8 mouse cellular contexts compared by ENCODE assay signal in the genomic region with DNA sequence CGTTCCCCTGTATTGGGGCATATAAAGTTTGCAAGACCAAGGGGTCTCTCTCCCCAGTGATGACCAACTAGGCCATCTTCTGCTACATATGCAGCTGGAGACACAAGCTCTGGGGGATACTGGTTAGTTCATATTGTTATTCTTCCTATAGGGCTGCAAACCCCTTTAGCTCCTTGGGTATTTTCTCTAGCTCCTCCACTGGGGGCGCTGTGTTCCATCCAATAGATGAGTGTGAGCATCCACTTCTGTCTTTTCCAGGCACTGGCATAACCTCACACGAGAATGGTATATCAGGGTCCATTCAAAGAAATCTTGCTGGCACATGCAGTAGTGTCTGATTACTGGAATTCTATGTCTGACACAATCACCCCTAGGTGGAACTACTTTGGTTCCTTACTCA.
DNase-seq lines count a peak whose midpoint lies in the region; ATAC-seq and TF ChIP-seq lines count a peak whose summit lies in the region.
"Not testable (repeated sequence)": the region's sequence is repeated elsewhere in the genome, so short reads cannot be mapped to it uniquely, and the experiment has no call there.

No protein-coding gene starts in this region.

- not testable (repeated sequence) for H3K79me2 ChIP-seq in MEL (ENCODE audit: control insufficient read depth, insufficient read depth, low read length, poor library complexity)

- TF ChIP-seq EP300 in MEL (IDR thresholded peaks at IDR 0.05; ENCODE audit: low read depth in 1 of 2, low read length in 2 of 2) = not testable (repeated sequence)

- H3K27ac ChIP-seq in MEL (ENCODE audit: control insufficient read depth, low read depth, low read length); gastrocnemius, adult 2 months; lung, embryonic 14.5 days (ENCODE audit: low read depth): not testable (repeated sequence)

- not testable (repeated sequence) for H3K4me3 ChIP-seq in MEL (ENCODE audit: control insufficient read depth in 1 of 2, insufficient read depth in 1 of 2, low read depth in 2 of 2, low read length in 2 of 2); gastrocnemius, adult 2 months; lung, embryonic 14.5 days (ENCODE audit: low read depth, low read length)

- intact Hi-C loops in gastrocnemius, adult 2 months (cut with DNase I); left cerebral cortex, postnatal 4 days (cut with DNase I): not testable (repeated sequence)

- not testable (repeated sequence) for TF ChIP-seq RAD21 in MEL (IDR thresholded peaks at IDR 0.05; ENCODE audit: low read depth, low read length)

- H3K36me3 ChIP-seq in MEL (ENCODE audit: control insufficient read depth in 1 of 2, insufficient read depth in 2 of 2, low read length in 2 of 2); lung, embryonic 14.5 days (ENCODE audit: insufficient read depth): not testable (repeated sequence)

- WGBS in lung, embryonic 14.5 days = 38% methylated on average over 3 of the region's 3 CpGs

- not testable (repeated sequence) for TF ChIP-seq POLR2A in MEL (IDR thresholded peaks at IDR 0.05; ENCODE audit: control insufficient read depth in 1 of 2, insufficient read depth in 1 of 2, low read depth in 1 of 2, low read length in 2 of 2, poor library complexity in 1 of 2)

- not testable (repeated sequence) for H3K4me1 ChIP-seq in MEL (ENCODE audit: control insufficient read depth in 1 of 2, insufficient read depth in 2 of 2, low read length in 2 of 2); lung, embryonic 14.5 days (ENCODE audit: insufficient read depth)

- H3K4me2 ChIP-seq in lung, embryonic 14.5 days = not testable (repeated sequence)

- ATAC-seq in lung, embryonic 14.5 days (ENCODE audit: insufficient read depth) = not testable (repeated sequence)

- H3K9me3 ChIP-seq in MEL (replicated peaks; ENCODE audit: insufficient read depth, low read length); lung, embryonic 14.5 days (ENCODE audit: low read depth, low read length): not testable (repeated sequence)

- H3K27me3 ChIP-seq in MEL (ENCODE audit: control insufficient read depth in 1 of 2, insufficient read depth in 2 of 2, low read length in 2 of 2); lung, embryonic 14.5 days (ENCODE audit: insufficient read depth, low read length): not testable (repeated sequence)

- DNase-seq in MEL (ENCODE audit: low read depth, low spot score) = peak; percentile 3
- DNase-seq in adrenal gland, postnatal 36 days = peak; percentile 1 to 8
- DNase-seq in embryo, embryonic 10.5 days (ENCODE audit: low spot score) = peak; percentile 21
- not testable (repeated sequence) for DNase-seq in gastrocnemius, adult 2 months; lung, embryonic 14.5 days
- peak; percentile 2 for DNase-seq in kidney, adult 9 months
- peak; percentile 5 for DNase-seq in left cerebral cortex, postnatal 4 days
- DNase-seq in retina, postnatal 1 day = peak; percentile 17

- TF ChIP-seq CTCF in MEL (IDR thresholded peaks at IDR 0.05 in 2 of 3, conservative IDR thresholded peaks at IDR 0.05 in 1 of 3; ENCODE audit: control insufficient read depth in 1 of 3, insufficient read depth in 1 of 3, low read depth in 2 of 3, low read length in 3 of 3, poor library complexity in 1 of 3, severe bottlenecking in 1 of 3) = peak in 1 of 3 experiments; percentile 6; a peak in 1 of 6 replicates
- TF ChIP-seq CTCF in gastrocnemius, adult 2 months (IDR thresholded peaks at IDR 0.05) = peak; percentile 5; the same call in 1 of the 2 replicates
- TF ChIP-seq CTCF in lung, embryonic 14.5 days (IDR thresholded peaks at IDR 0.05; ENCODE audit: low read depth) = peak; percentile 35

- H3K9ac ChIP-seq in MEL (ENCODE audit: control insufficient read depth, low read depth, low read length, poor library complexity, severe bottlenecking); lung, embryonic 14.5 days: not testable (repeated sequence)
